Mouse (Mus musculus): ENCODE results near the gene 8030411F24Rik.
"Not testable (repeated sequence)": the region's sequence is repeated elsewhere in the genome, so short reads cannot be mapped to it uniquely, and the experiment has no call there.

Gene 8030411F24Rik

GRCm38 (mm10) chr2:148781709-148782108 lies at the start of gene 8030411F24Rik:
8030411F24Rik (plus strand) TSS chr2:148782009.
- no peak for DNase-seq (ENCODE audit: low spot score)

GRCm38 (mm10) chr2:148732327-148733000 lies 49.3 kb upstream of the 8030411F24Rik start, which contains the start of gene Napb:
Napb (minus strand) TSS chr2:148732467.
- DNase-seq (ENCODE audit: low spot score) = peak; percentile 96

GRCm38 (mm10) chr2:148743001-148743400 lies 38.8 kb upstream of the 8030411F24Rik start:
- peak; percentile 62 for DNase-seq (ENCODE audit: low spot score)

- no peak for DNase-seq (ENCODE audit: low spot score)
Measured at GRCm38 (mm10) chr2:148743846-148744407, 37.9 kb upstream of the 8030411F24Rik start.

GRCm38 (mm10) chr2:148750058-148750457 lies 31.8 kb upstream of the 8030411F24Rik start, which contains the start of gene Cstl1:
Cstl1 (plus strand) TSS chr2:148750358.
- no peak for DNase-seq (ENCODE audit: low spot score)

GRCm38 (mm10) chr2:148751893-148752813 lies 29.7 kb upstream of the 8030411F24Rik start:
- DNase-seq (ENCODE audit: low spot score) = peak; percentile 88

GRCm38 (mm10) chr2:148754310-148754846 lies 27.4 kb upstream of the 8030411F24Rik start:
- no peak for DNase-seq (ENCODE audit: low spot score)

- DNase-seq (ENCODE audit: low spot score) = no peak
Measured at GRCm38 (mm10) chr2:148763648-148764388, 18.0 kb upstream of the 8030411F24Rik start.

GRCm38 (mm10) chr2:148771397-148771796 lies 10.4 kb upstream of the 8030411F24Rik start, which contains the start of gene Cst11:
Cst11 (minus strand) TSS chr2:148771497.
- DNase-seq (ENCODE audit: low spot score) = not testable (repeated sequence)

- DNase-seq (ENCODE audit: low spot score) = no peak
Measured at GRCm38 (mm10) chr2:148789142-148789541, 7.3 kb downstream of the 8030411F24Rik start, which contains the start of gene Cst12. Cst12 (plus strand) TSS chr2:148789361.

GRCm38 (mm10) chr2:148798485-148798884 lies 16.7 kb downstream of the 8030411F24Rik start, which contains the start of gene Cst8:
Cst8 (plus strand) TSS chr2:148798785.
- no peak for DNase-seq (ENCODE audit: low spot score)

GRCm38 (mm10) chr2:148801491-148801921 lies 19.7 kb downstream of the 8030411F24Rik start:
- DNase-seq (ENCODE audit: low spot score) = no peak

- no peak for DNase-seq (ENCODE audit: low spot score)
Measured at GRCm38 (mm10) chr2:148806696-148807095, 24.9 kb downstream of the 8030411F24Rik start.

- no peak for DNase-seq (ENCODE audit: low spot score)
Measured at GRCm38 (mm10) chr2:148819909-148820308, 38.1 kb downstream of the 8030411F24Rik start, which contains the start of gene Cst13. Cst13 (plus strand) TSS chr2:148820081.

- DNase-seq (ENCODE audit: low spot score) = no peak
Measured at GRCm38 (mm10) chr2:148825986-148826385, 44.2 kb downstream of the 8030411F24Rik start.

GRCm38 (mm10) chr2:148834912-148835311 lies 53.1 kb downstream of the 8030411F24Rik start, which contains the start of gene Cst9:
Cst9 (plus strand) TSS chr2:148835147.
- DNase-seq (ENCODE audit: low spot score) = no peak

Data from MN1 (cell line).